Mouse (Mus musculus) midbrain, postnatal 0 days (tissue): ENCODE data around the gene Pknox2. TPM values are rescaled to one million over a fixed set of nuclear protein-coding genes. Genes with fewer than 3 reads are reported as not detected.

Experiments
- ATAC-seq: fragments of 200-750 bp; cut with Nextera tagmentation; 2 replicates; pipeline ENCODE4 v1.8.0; 2017; ENCODE audit warnings: moderate number of reproducible peaks, mild to moderate bottlenecking, moderate TSS enrichment, moderate library complexity; ENCODE audit not compliant: low FRiP score
- DNase-seq: peaks from one replicate; pipeline ENCODE4 v3.0.0-alpha.2; 2015; ENCODE audit warnings: low spot score
- H3K27ac ChIP-seq: fragments of 300-500 bp; sonication (generic); 2 replicates; pipeline ENCODE4 v1.5.1; 2014; ENCODE audit warnings: low read depth, mild to moderate bottlenecking, low read length, mixed read lengths
- H3K27me3 ChIP-seq: fragments of 300-500 bp; sonication (generic); 2 replicates; pipeline ENCODE4 v1.6.1; 2014; ENCODE audit warnings: low read length, control low read depth, mixed read lengths; ENCODE audit not compliant: insufficient read depth
- H3K36me3 ChIP-seq: fragments of 300-500 bp; sonication (generic); 2 replicates; pipeline ENCODE4 v1.6.1; 2014; ENCODE audit warnings: low read length, control low read depth, mixed read lengths; ENCODE audit not compliant: insufficient read depth
- H3K4me1 ChIP-seq: fragments of 300-500 bp; sonication (generic); 2 replicates; pipeline ENCODE4 v1.6.1; 2014; ENCODE audit warnings: mild to moderate bottlenecking, control low read depth, antibody characterized with exemption, low read length, mixed read lengths; ENCODE audit not compliant: insufficient read depth
- H3K4me2 ChIP-seq: fragments of 300-500 bp; sonication (generic); 2 replicates; pipeline ENCODE4 v1.6.1; 2014; ENCODE audit warnings: low read depth, mild to moderate bottlenecking, low read length, mixed read lengths; ENCODE audit not compliant: poor library complexity, severe bottlenecking
- H3K4me3 ChIP-seq: fragments of 300-500 bp; sonication (generic); 2 replicates; pipeline ENCODE4 v1.5.1; 2014; ENCODE audit warnings: low read depth, mild to moderate bottlenecking, low read length, moderate library complexity
- H3K9ac ChIP-seq: fragments of 300-500 bp; sonication (generic); replicated peaks from 2 replicates; pipeline ENCODE4 v1.6.1; 2014; ENCODE audit warnings: mild to moderate bottlenecking, low read length, moderate library complexity, mixed read lengths; ENCODE audit not compliant: poor library complexity, severe bottlenecking
- H3K9me3 ChIP-seq: fragments of 300-500 bp; sonication (generic); 2 replicates; pipeline ENCODE4 v1.6.1; 2016; ENCODE audit warnings: low read length, control low read depth
- CTCF ChIP-seq: IDR thresholded peaks from 2 replicates; pipeline ENCODE4 v1.5.1; 2016; ENCODE audit warnings: antibody characterized with exemption, mild to moderate bottlenecking
- WGBS: fragments of 180-500 bp; shearing (Covaris S2); extraction: QIAGEN DNeasy Blood & Tissue Kit; methylation state at CpG from one replicate; pipeline ENCODE4 v1.1.7; 2014; 5-methylcytosine and 5-hydroxymethylcytosine counted together
- polyA plus RNA-seq: library from polyadenylated mRNA; unstranded; fragments of >200 nt; fragmentation: Nextera tagmentation; extraction: Ambion mirVana; gene quantifications from 2 replicates; pipeline ENCODE4 v1.2.1, GENCODE M21; 2015
- total RNA-seq: library from RNA; depleted of rRNA; stranded (reverse); fragments of >200 nt; gene quantifications from 2 replicates; pipeline ENCODE4 v1.2.3, GENCODE M21; 2014

Gene Pknox2
- total and polyA plus RNA-seq, 2 experiments from 2014 or later: 23.6 to 26.6 TPM

- Histone ChIP-seq H3K9me3 (no peaks in the 10 kb centered on the region), H3K4me2 (no peak overlapping the region), H3K27me3 (no peaks in the 10 kb centered on the region), H3K9ac (no peak overlapping the region), H3K27ac (no peak overlapping the region), H3K36me3 (no peaks in the 10 kb centered on the region), H3K4me3 (no peak overlapping the region), H3K4me1 (peaks cover 6% of the 10 kb centered on the region; the same call in 1 of the 2 replicates)
- no peak for DNase-seq
- TF ChIP-seq CTCF: peak; percentile 60
- 82% methylated on average over 8 of the region's 8 CpGs for WGBS
- no peak for ATAC-seq
These were observed 22.3 kb downstream of the Pknox2 start for GRCm38 (mm10) chr9:37124696-37125480.

- DNase-seq: no peak
- WGBS: 59% methylated on average over 7 of the region's 7 CpGs
- no peak for ATAC-seq
- no peak for TF ChIP-seq CTCF
- H3K27ac ChIP-seq: no peak overlapping the region
- no peaks in the 10 kb centered on the region for H3K27me3 ChIP-seq
- H3K9me3 ChIP-seq: no peaks in the 10 kb centered on the region
- peaks cover 6% of the 10 kb centered on the region; the same call in 1 of the 2 replicates for H3K4me1 ChIP-seq
- no peaks in the 10 kb centered on the region for H3K36me3 ChIP-seq
- no peak overlapping the region for H3K4me3 ChIP-seq
- H3K4me2 ChIP-seq: no peak overlapping the region
- H3K9ac ChIP-seq: no peak overlapping the region; the same call in 1 of the 2 replicates
These were observed 23.8 kb downstream of the Pknox2 start for GRCm38 (mm10) chr9:37123384-37123783.

- DNase-seq (no peak), ATAC-seq (no peak)
- no peaks in the 10 kb centered on the region for H3K9me3 ChIP-seq
- no peak for TF ChIP-seq CTCF
- no peaks in the 10 kb centered on the region for H3K36me3 ChIP-seq
- 58% methylated on average over 6 of the region's 6 CpGs for WGBS
- no peak overlapping the region for H3K4me3 ChIP-seq
- H3K9ac ChIP-seq: no peak overlapping the region; the same call in 1 of the 2 replicates
- H3K4me1 ChIP-seq: peaks cover 6% of the 10 kb centered on the region; the same call in 1 of the 2 replicates
- no peak overlapping the region for H3K27ac ChIP-seq
- H3K27me3 ChIP-seq: no peaks in the 10 kb centered on the region
- no peak overlapping the region for H3K4me2 ChIP-seq
These were observed 24.2 kb downstream of the Pknox2 start for GRCm38 (mm10) chr9:37122971-37123370.

GRCm38 (mm10) chr9:37122381-37122780, 24.8 kb downstream of the Pknox2 start:
- Histone ChIP-seq H3K27me3 (no peaks in the 10 kb centered on the region), H3K36me3 (no peaks in the 10 kb centered on the region), H3K27ac (no peak overlapping the region), H3K9me3 (no peaks in the 10 kb centered on the region), H3K4me3 (no peak overlapping the region), H3K9ac (no peak overlapping the region), H3K4me1 (peaks cover 6% of the 10 kb centered on the region; the same call in 1 of the 2 replicates), H3K4me2 (no peak overlapping the region)
- TF ChIP-seq CTCF: no peak
- no peak for ATAC-seq
- DNase-seq: no peak
- 53% methylated on average over 1 of the region's 1 CpGs for WGBS

- H3K4me2 ChIP-seq: no peak overlapping the region
- no peaks in the 10 kb centered on the region for H3K36me3 ChIP-seq
- no peaks in the 10 kb centered on the region for H3K27me3 ChIP-seq
- H3K9me3 ChIP-seq: no peaks in the 10 kb centered on the region
- no peak overlapping the region for H3K9ac ChIP-seq
- no peak overlapping the region for H3K27ac ChIP-seq
- peaks cover 6% of the 10 kb centered on the region; the same call in 1 of the 2 replicates for H3K4me1 ChIP-seq
- no peak for TF ChIP-seq CTCF
- DNase-seq: no peak
- 38% methylated on average over 4 of the region's 4 CpGs for WGBS
- ATAC-seq: no peak
- H3K4me3 ChIP-seq: no peak overlapping the region
These were observed 25.4 kb downstream of the Pknox2 start for GRCm38 (mm10) chr9:37121761-37122331.

DNA sequence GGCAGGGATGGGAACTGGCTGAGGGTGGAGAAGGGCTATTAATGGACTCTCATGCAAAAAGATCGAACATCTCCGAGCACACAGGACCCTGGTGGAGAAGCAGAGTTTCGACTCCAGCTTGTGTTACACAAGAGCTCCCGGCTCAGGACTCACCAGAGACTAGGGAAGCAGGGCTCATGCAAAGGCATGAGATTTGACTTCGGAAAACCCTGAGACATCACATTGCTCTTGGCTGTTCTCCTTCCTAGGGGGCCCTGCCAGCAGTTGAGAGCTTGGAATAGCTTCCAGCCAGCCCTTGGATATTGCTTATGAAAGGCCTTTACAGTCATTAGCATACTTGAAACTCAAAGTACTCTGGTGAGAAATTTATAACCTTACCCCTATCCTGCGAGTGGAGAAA, 26.4 kb downstream of the Pknox2 start:
- Histone ChIP-seq H3K4me3 (no peak overlapping the region), H3K27ac (no peak overlapping the region), H3K4me1 (peaks cover 3% of the 10 kb centered on the region; the same call in 1 of the 2 replicates), H3K9me3 (no peaks in the 10 kb centered on the region), H3K27me3 (no peaks in the 10 kb centered on the region), H3K4me2 (no peak overlapping the region), H3K36me3 (no peaks in the 10 kb centered on the region), H3K9ac (no peak overlapping the region)
- 79% methylated on average over 6 of the region's 6 CpGs for WGBS
- TF ChIP-seq CTCF: no peak
- no peak for ATAC-seq
- no peak for DNase-seq
